Mouse (Mus musculus) liver, embryonic 14.5 days (tissue): ENCODE data around the gene Adamtsl3. TPM values are rescaled to one million over a fixed set of nuclear protein-coding genes. Genes with fewer than 3 reads are reported as not detected.

Experiments used
- ATAC-seq: fragments of 200-750 bp; cut with Nextera tagmentation; 2 replicates; pipeline ENCODE4 v1.8.0; 2017; ENCODE audit warnings: moderate number of reproducible peaks, mild to moderate bottlenecking, moderate library complexity; ENCODE audit not compliant: insufficient read depth
- DNase-seq, 3 experiments: peaks; one replicate each; pipeline ENCODE4 v3.0.0-alpha.2; 2012 to 2013; ENCODE audit warnings: low read depth in 3 of 3, low spot score in 3 of 3
- H3K27ac ChIP-seq: fragments of 300-500 bp; sonication (generic); 2 replicates; pipeline ENCODE4 v1.5.1; 2014; ENCODE audit warnings: moderate library complexity, mild to moderate bottlenecking, control low read depth, inconsistent platforms
- H3K27me3 ChIP-seq: fragments of 300-500 bp; sonication (generic); 2 replicates; pipeline ENCODE4 v1.6.1; 2014; ENCODE audit warnings: mild to moderate bottlenecking, low read length, moderate library complexity; ENCODE audit not compliant: control insufficient read depth, insufficient read depth
- H3K36me3 ChIP-seq: fragments of 300-500 bp; sonication (generic); replicated peaks from 2 replicates; pipeline ENCODE4 v1.6.1; 2014; ENCODE audit warnings: low read depth; ENCODE audit not compliant: control insufficient read depth, insufficient read depth
- H3K4me1 ChIP-seq, 2 experiments: fragments of 200-500 bp in 1 of 2; fragments of 300-500 bp in 1 of 2; sonication (generic) in 1 of 2; replicated peaks; 2 replicates each; pipeline ENCODE4 v1.6.1; 2012 to 2014; ENCODE audit warnings: antibody characterized with exemption in 1 of 2, inconsistent platforms in 1 of 2, low read length in 1 of 2; ENCODE audit not compliant: control insufficient read depth in 2 of 2, insufficient read depth in 2 of 2
- H3K4me2 ChIP-seq: fragments of 300-500 bp; sonication (generic); 2 replicates; pipeline ENCODE4 v1.6.1; 2014; ENCODE audit warnings: low read depth, mild to moderate bottlenecking, control low read depth, moderate library complexity
- H3K4me3 ChIP-seq, 2 experiments: fragments of 200-500 bp in 1 of 2; fragments of 300-500 bp in 1 of 2; sonication (generic) in 1 of 2; 2 replicates each; pipeline ENCODE4 v1.5.1; 2012 to 2014; ENCODE audit warnings: low read depth in 2 of 2, low read length in 2 of 2, mild to moderate bottlenecking in 2 of 2, control low read depth in 1 of 2, inconsistent platforms in 1 of 2, moderate library complexity in 1 of 2; ENCODE audit not compliant: insufficient read depth in 1 of 2
- H3K9ac ChIP-seq: fragments of 300-500 bp; sonication (generic); replicated peaks from 2 replicates; pipeline ENCODE4 v1.6.1; 2014; ENCODE audit warnings: mild to moderate bottlenecking, control low read depth, moderate library complexity
- H3K9me3 ChIP-seq: fragments of 300-500 bp; sonication (generic); 2 replicates; pipeline ENCODE4 v1.6.1; 2016; ENCODE audit warnings: low read length, mixed read lengths; ENCODE audit not compliant: control insufficient read depth
- CTCF ChIP-seq: IDR thresholded peaks from 2 replicates; pipeline ENCODE4 v1.5.1; 2016; ENCODE audit warnings: antibody characterized with exemption, low read depth, control low read depth
- EP300 ChIP-seq: IDR thresholded peaks from 2 replicates; pipeline ENCODE4 v1.6.1; 2016; ENCODE audit warnings: antibody characterized with exemption, low read depth
- WGBS: fragments of 180-500 bp; shearing (Covaris S2); extraction: QIAGEN DNeasy Blood & Tissue Kit; methylation state at CpG from one replicate; pipeline ENCODE4 v1.1.7; 2014; ENCODE audit not compliant: insufficient replicate concordance; 5-methylcytosine and 5-hydroxymethylcytosine counted together
- polyA plus RNA-seq, 2 experiments: library from polyadenylated mRNA; depleted of rRNA in 1 of 2; stranded (reverse) in 1 of 2; unstranded in 1 of 2; fragments of >200 nt; fragmentation: Nextera tagmentation in 1 of 2; extraction: Ambion mirVana in 1 of 2; gene quantifications; 2 replicates each; pipeline versions ENCODE4 v1.2.1 to v1.2.3; 2012 to 2014

The Adamtsl3 gene
- polyA plus RNA-seq, 2 experiments, result 0.06 TPM; not detected in 1

DNA sequence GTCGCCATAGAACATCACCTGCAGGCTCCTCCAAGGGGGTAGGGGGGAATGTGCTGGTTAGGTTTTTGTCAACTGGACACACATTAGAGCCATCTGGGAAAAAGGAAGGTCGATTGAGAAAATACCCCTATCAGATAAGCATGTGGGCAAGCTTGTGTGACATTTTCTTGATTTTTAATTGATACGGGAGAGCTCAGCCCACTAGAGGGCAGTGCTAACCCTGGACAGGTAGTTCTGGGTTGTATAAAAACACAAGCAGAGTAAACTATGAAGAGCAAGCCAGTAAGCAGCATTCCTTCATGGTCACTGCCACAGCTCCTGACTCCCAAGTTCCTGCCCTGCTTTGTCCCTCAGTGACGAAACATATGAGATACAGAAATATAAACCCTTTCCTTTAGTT is 197.7 kb downstream of the Adamtsl3 start:
- Histone ChIP-seq H3K9me3 (no peaks in the 10 kb centered on the region), H3K27me3 (no peaks in the 10 kb centered on the region), H3K4me3 (no peak overlapping the region), H3K9ac (no peak overlapping the region), H3K27ac (no peak overlapping the region), H3K36me3 (no peaks in the 10 kb centered on the region), H3K4me1 (no peaks in the 10 kb centered on the region), H3K4me2 (no peak overlapping the region)
- no peak for ATAC-seq
- TF ChIP-seq EP300 (no peak), CTCF (peak; percentile 21; the same call in 1 of the 2 replicates)
- no peak for DNase-seq
- 47% methylated on average over 4 of the region's 4 CpGs for WGBS

DNA sequence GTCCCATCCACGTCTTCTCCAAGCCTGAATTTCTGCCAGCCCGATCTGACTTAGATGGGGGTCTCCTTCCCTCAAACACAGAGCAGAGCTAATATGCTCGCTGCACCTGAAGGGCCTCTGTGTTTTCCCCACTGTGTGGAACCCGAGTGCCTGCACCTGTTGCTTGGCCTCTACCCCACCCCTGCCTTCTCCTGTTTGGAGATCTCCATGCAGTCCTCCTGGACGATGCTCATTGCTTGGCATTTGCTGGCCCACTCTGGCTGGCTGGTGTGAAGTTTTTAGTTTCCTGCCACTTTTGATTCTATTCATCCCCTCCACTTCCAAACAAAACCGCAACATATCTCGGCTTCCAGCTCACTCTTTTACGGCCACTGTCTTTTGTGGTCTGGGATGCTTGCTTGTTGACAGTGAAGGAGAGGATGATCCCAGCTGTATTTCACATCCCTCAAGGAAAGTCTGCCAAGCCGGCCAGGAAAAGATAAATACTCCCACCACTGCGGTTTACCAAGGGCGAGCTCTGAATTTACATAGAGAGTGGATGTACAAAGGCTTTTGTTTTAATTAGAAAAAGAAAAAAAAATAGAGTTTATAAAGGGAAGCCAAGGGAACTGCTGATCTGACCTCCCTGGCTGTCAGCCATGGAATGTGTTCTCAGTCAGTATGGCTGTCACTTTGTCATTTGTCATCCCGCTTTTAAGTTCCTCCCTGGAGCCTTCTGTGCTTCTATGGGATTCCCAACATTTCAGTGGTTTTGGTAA is 198.4 kb downstream of the Adamtsl3 start:
- Histone ChIP-seq H3K9me3 (no peaks in the 10 kb centered on the region), H3K9ac (no peak overlapping the region), H3K4me3 (no peak overlapping the region), H3K27me3 (no peaks in the 10 kb centered on the region), H3K36me3 (no peaks in the 10 kb centered on the region), H3K4me1 (no peaks in the 10 kb centered on the region), H3K4me2 (no peak overlapping the region), H3K27ac (no peak overlapping the region)
- WGBS, result 59% methylated on average over 12 of the region's 12 CpGs
- no peak for DNase-seq
- ATAC-seq, result no peak
- TF ChIP-seq CTCF (no peak), EP300 (no peak)

DNA sequence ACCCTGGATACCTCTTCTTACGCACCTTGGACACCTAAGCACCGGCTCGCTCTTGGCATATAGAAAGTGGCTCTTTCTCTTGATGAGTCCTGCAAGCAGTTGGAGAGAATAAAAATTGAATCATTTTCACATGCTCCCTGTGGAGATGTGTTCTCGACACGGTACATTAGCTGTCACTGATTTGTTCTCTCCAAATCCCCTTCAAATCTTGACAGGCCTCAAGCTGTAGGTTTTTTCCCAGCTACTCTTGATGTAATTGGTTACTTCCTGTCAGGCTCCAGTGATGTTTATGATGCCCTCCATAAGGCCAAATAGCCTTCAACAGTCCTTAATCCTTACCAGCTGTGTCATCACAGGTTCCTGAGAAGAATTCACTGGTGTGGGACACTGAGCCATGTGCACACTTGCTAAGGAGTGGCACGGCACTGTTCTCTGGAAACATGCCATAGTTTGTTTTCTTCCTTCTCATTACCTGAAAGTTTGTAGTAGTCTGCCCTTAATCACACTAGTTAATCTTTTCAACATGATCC is 209.0 kb downstream of the Adamtsl3 start:
- H3K9ac ChIP-seq, result no peak overlapping the region

DNA sequence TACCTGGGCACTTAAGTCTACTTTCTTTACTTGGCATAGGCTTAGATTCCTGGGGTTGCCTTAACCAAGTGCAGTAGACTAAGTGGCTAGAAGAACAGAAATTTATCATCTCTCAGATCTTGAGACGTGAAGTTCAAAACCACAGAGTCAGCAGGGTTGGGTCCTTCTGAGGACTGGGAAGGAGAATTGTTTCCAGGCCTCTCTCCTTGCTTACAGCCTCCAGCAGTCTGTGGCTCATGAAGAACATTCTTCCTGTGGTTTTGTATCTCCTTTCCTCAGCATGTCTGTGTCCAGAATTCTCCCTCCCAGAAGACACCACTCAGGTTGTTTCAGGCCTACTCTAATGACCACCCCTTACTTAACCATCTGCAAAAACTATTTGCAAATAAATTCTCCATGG is 216.5 kb downstream of the Adamtsl3 start:
- Histone ChIP-seq H3K27ac (no peak overlapping the region), H3K27me3 (no peaks in the 10 kb centered on the region), H3K4me2 (no peak overlapping the region), H3K4me1 (no peaks in the 10 kb centered on the region), H3K36me3 (no peaks in the 10 kb centered on the region), H3K9me3 (no peaks in the 10 kb centered on the region), H3K9ac (no peak overlapping the region), H3K4me3 (no peak overlapping the region)
- TF ChIP-seq CTCF (no peak), EP300 (no peak)
- DNase-seq (no peak), ATAC-seq (no peak)
- WGBS, result 5% methylated on average over 1 of the region's 1 CpGs

More for the DNA sequence above, 209.0 kb downstream of the Adamtsl3 start:
- Histone ChIP-seq H3K27me3 (no peaks in the 10 kb centered on the region), H3K4me3 (no peak overlapping the region), H3K36me3 (no peaks in the 10 kb centered on the region), H3K27ac (no peak overlapping the region), H3K4me1 (no peaks in the 10 kb centered on the region), H3K4me2 (no peak overlapping the region), H3K9me3 (no peaks in the 10 kb centered on the region)
- TF ChIP-seq CTCF (no peak), EP300 (no peak)
- DNase-seq, result no peak
- no peak for ATAC-seq
- 70% methylated on average over 6 of the region's 6 CpGs for WGBS

DNA sequence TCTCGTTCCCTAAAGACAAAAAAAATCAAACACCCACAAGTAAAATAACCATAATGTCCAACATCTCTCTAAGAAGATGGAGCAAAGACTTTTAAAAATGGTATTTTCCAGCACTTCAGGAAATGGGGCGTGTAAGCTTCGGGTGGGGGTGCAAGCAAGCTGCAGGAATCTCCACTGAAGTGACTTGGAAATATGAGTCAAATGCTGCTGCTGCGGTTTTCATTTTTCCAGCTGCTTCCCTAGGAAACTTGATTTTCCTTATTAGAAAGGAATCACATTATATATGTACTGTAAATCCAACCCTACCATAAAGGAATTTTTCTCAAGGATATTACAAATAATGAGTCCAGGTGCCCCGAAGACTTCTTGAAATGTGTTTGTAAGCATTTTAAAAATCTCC is 220.3 kb downstream of the Adamtsl3 start:
- Histone ChIP-seq H3K4me2 (no peak overlapping the region), H3K27ac (no peak overlapping the region), H3K9ac (no peak overlapping the region), H3K4me1 (no peaks in the 10 kb centered on the region), H3K27me3 (no peaks in the 10 kb centered on the region), H3K9me3 (no peaks in the 10 kb centered on the region), H3K4me3 (no peak overlapping the region), H3K36me3 (no peaks in the 10 kb centered on the region)
- 58% methylated on average over 5 of the region's 5 CpGs for WGBS
- TF ChIP-seq EP300 (no peak), CTCF (no peak)
- DNase-seq (no peak), ATAC-seq (no peak)
